Mouse (Mus musculus) retina, adult 2 months (tissue): ENCODE measurements at regions not wholly inside any gene's neighbourhood (a gene's known extent, or its start where the extent isn't known, plus 50 kb on each side); places are given as distances from the start of the nearest gene placed in this dataset.
"Not testable (repeated sequence)": the region's sequence is repeated elsewhere in the genome, so short reads cannot be mapped to it uniquely, and the experiment has no call there.

Source experiments
- DNase-seq: peaks from one replicate; pipeline ENCODE4 v3.0.0-alpha.2; 2012; ENCODE audit warnings: low read depth, low spot score

- no peak for DNase-seq
These were observed 1020.6 kb downstream of the Adam6a start for GRCm38 (mm10) chr12:114564329-114564728.

GRCm38 (mm10) chr12:114583371-114583770 is 1039.7 kb downstream of the Adam6a start:
- no peak for DNase-seq

GRCm38 (mm10) chr12:114587227-114587626 is 1043.5 kb downstream of the Adam6a start:
- DNase-seq = no peak

- DNase-seq = no peak
These were observed 1054.0 kb downstream of the Adam6a start for GRCm38 (mm10) chr12:114597672-114598071.

- DNase-seq = no peak
These were observed 1065.5 kb downstream of the Adam6a start for GRCm38 (mm10) chr12:114609171-114609570.

GRCm38 (mm10) chr12:114612108-114612507 is 1068.4 kb downstream of the Adam6a start:
- DNase-seq = no peak

- DNase-seq = no peak
These were observed 1071.5 kb downstream of the Adam6a start for GRCm38 (mm10) chr12:114615179-114615578.

GRCm38 (mm10) chr12:114615712-114616111 is 1072.0 kb downstream of the Adam6a start:
- DNase-seq = no peak

- no peak for DNase-seq
These were observed 1097.4 kb downstream of the Adam6a start for GRCm38 (mm10) chr12:114641089-114641488.

- DNase-seq = no peak
These were observed 1102.7 kb downstream of the Adam6a start for GRCm38 (mm10) chr12:114646372-114646771.

- DNase-seq = peak; percentile 3
These were observed 1106.9 kb downstream of the Adam6a start for GRCm38 (mm10) chr12:114650432-114651101.

- DNase-seq = not testable (repeated sequence)
These were observed 1113.4 kb downstream of the Adam6a start for GRCm38 (mm10) chr12:114657134-114657533.
